Mouse (Mus musculus) testis, postnatal 14 days (tissue): ENCODE results near the gene Ncoa6.
"Not testable (repeated sequence)": the region's sequence is repeated elsewhere in the genome, so short reads cannot be mapped to it uniquely, and the experiment has no call there.

Experiments
- DNase-seq: peaks from one replicate; pipeline ENCODE4 v3.0.0; 2021; ENCODE audit warnings: low spot score

The Ncoa6 gene

GRCm38 (mm10) chr2:155473570-155474088 is at the start of gene Ncoa6:
Ncoa6 (minus strand) TSS chr2:155473894.
- peak; percentile 70 for DNase-seq

GRCm38 (mm10) chr2:155518531-155519270 is 45.0 kb upstream of the Ncoa6 start:
- DNase-seq: no peak

- DNase-seq: peak; percentile 99
Measured at GRCm38 (mm10) chr2:155517455-155518423, 44.0 kb upstream of the Ncoa6 start, which contains the start of the genes Acss2 and Ggt7. Acss2 (plus strand) TSS chr2:155517948. Ggt7 (minus strand) TSS chr2:155518237.

- DNase-seq: peak; percentile 44
Measured at GRCm38 (mm10) chr2:155515941-155516340, 42.2 kb upstream of the Ncoa6 start.

DNA sequence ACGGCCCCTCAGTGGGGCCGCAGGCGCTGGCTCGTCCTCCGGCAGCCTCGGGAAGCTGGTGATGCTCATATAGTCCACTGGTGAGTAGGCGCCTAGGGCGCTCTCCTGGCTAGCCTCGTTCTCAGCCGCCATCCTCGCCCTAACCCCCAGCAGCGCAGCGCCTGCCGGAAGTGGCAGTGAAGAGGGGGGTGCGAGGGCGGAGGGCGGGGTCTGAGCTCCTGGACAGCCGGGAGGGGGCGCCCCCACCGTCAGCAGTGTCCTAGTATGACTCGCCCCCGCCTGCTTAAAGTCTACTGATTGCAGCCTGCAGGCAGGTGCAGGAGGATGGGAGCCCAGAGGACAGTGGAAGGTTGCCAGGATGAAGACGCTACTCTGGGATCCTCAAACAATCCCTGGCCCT is 41.0 kb upstream of the Ncoa6 start:
- DNase-seq: peak; percentile 75

- no peak for DNase-seq
Measured at GRCm38 (mm10) chr2:155513543-155513942, 39.8 kb upstream of the Ncoa6 start.

DNA sequence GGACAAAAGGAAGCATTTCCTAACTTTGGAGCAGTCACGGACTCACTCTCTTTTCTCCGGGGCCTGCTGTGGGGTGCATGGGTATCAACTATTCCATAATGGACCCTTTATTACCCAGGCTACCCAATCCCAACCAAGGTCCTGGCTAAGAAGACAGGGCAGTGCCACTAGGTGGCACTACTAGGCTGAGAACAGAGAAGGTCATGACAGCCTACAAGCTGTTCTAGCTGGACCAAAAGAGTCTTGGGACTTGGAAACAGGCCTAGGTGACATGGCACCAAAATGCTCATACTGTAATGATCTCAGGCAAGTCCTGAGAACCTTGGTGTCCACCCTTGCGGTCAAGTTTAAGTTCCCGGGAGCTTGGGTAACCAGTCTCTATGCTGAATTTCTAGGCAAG is 38.8 kb upstream of the Ncoa6 start:
- DNase-seq: no peak

GRCm38 (mm10) chr2:155507721-155508470 is 34.2 kb upstream of the Ncoa6 start:
- no peak for DNase-seq

DNA sequence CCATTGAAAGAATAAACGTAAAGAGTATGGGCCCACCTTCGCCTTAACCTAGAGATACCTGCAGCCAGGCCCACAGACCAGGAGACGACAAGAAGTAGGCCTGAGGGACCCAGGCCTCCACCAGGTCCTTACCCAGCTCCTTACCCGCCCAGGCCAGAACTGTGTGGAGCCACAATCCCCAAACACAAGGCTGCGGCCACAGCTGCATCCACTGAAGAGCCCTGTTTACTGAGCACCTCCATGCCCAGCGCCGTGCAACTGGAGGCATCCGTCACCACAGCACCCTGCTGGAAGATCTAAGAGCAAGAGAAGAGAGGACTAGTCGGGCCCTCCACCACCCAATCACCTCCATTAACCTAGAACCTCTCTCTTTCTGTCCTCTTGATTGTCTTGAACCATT is 32.1 kb upstream of the Ncoa6 start:
- no peak for DNase-seq

- peak; percentile 37 for DNase-seq
Measured at GRCm38 (mm10) chr2:155504440-155505355, 31.0 kb upstream of the Ncoa6 start.

- DNase-seq: no peak
Measured at GRCm38 (mm10) chr2:155502596-155502995, 28.9 kb upstream of the Ncoa6 start.

DNA sequence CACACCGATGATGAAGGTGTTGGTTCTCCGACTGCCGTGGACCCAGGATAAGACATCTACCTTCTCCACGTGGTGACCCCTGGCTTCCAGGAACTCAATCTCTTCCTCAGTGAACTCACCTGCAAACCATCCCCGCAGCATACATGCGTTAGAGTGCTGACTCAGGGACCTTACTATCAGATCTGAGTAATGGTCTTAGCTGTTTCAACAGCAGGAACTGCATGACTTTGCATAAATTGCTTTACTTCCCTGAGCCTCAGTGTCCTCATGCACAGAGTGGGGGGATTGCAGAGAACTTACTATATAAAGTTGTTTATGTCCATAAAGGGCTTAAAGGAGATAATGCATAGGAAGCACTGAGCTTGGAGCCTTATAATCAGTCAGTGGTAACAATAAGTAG is 17.3 kb upstream of the Ncoa6 start:
- no peak for DNase-seq

- no peak for DNase-seq
Measured at GRCm38 (mm10) chr2:155482021-155482420, 8.3 kb upstream of the Ncoa6 start.

DNA sequence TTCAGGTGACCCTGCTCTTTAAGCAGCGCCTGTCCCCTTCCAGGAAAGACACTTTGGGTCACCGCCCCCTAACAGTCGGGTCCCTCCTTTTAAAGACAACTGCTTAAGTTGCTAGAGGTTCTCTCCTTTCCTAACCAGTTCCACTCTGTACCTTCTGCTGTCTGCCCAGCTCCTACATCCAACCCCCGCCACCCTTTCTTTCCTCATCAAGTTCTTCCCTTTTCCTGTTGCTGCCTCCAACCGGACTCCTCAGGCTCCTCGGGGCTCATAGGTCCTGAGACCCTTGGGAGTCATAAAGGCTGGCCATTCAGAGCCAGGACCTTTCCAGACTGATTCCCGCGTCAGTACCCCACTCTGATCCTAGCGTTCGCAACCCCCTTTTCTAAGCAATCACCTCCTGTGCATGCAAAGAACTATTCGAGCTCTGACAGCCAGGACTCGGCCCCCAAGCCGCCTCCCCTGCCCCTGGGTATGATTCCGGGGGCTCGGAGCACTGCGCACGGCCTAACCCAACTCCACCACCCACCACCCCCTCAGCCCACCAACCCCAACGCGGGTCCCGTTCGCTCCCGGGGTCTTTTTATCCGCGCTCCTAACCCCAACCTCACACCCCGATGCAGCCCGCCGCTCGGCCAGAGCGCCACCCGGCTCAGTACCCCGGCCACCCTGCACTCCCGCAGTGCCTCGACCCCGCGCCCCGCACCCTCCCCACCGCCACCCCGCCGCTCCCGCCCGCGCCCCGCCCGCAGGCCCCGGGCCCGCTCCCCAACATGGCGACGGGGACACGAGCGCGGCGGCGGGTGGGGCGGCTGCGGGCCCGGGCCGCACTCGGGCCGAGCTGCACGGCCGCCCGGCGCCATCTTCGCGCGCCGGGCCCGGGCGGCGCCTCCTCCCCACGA is 774 bp downstream of the Ncoa6 start:
- peak; percentile 45 for DNase-seq

DNA sequence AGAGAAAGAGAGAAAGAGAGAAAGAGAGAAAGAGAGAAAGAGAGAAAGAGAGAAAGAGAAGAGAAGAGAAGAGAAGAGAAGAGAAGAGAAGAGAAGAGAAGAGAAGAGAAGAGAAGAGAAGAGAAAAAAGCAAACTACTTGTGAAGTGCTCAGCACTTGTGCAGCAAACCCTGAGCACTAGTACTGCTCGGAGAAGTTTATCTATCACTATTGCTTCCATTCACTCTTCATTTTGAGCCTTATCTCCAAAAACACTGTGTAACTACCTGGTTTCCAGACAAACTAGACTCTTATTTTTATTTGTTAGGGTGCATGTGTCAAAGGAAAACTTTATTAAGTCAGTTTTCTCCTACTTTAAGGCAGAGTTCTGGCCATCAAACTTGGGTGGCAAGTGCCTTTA is 6.8 kb downstream of the Ncoa6 start:
- DNase-seq: no peak

GRCm38 (mm10) chr2:155453591-155453990 is 20.1 kb downstream of the Ncoa6 start:
- no peak for DNase-seq

GRCm38 (mm10) chr2:155451256-155451655 is 22.4 kb downstream of the Ncoa6 start:
- no peak for DNase-seq

- not testable (repeated sequence) for DNase-seq
Measured at GRCm38 (mm10) chr2:155447906-155448305, 25.8 kb downstream of the Ncoa6 start.

DNA sequence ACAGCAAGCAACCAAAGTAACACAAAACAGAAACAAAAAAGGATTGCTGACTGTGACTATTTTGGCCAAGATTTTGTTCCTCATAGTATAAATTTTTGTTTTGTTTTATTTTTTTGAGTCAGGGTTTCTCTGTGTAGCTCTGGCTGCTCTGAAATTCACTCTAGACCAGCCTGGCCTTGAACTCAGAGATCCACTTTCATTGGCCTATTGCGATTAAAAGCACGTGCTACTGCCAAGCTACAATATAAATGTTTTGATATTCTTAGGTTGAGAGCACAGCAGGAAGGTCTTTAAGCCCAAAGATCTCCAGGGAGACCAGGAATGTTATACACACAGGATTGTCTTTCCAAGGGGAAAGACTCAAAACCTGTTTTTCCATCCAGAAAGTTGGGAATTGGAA is 30.2 kb downstream of the Ncoa6 start:
- DNase-seq: no peak

GRCm38 (mm10) chr2:155442916-155443315 is 30.8 kb downstream of the Ncoa6 start:
- DNase-seq: no peak
